Mouse (Mus musculus) cerebellum, adult 2 months (tissue): ENCODE measurements around the gene Gmeb2.

Source experiments
- CTCF ChIP-seq: fragments of 200-500 bp; IDR thresholded peaks from 2 replicates; pipeline ENCODE4 v1.5.1; 2011; ENCODE audit warnings: low read depth, mild to moderate bottlenecking, control low read depth, low read length, moderate library complexity, borderline replicate concordance; ENCODE audit not compliant: insufficient read depth
- POLR2A ChIP-seq: fragments of 200-500 bp; IDR thresholded peaks from 2 replicates; pipeline ENCODE4 v1.6.1; 2011; ENCODE audit warnings: low read length, control low read depth, borderline replicate concordance; ENCODE audit not compliant: insufficient read depth

DNA sequence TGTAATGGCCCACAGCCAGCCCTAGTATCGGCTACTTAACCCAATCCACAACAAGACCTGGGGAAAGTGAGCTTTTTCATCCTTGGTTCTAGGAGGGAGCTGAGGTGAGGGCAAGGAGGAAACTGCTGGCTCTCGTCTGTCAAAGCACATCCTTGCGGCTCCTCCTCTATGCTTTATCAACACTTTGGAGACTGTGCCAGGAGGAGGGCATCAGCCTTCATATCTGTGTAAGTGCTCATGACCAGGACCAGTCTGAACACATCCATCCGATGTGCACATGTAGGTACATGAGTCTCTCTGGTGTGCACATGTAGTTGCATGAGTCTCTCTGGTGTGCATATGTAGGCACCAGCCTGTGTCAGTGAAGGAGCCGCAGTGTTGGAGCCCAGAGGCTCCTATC is 82.2 kb downstream of the Gmeb2 start:
- TF ChIP-seq CTCF (no peak), POLR2A (no peak)
